Mouse (Mus musculus) lung, embryonic 14.5 days (tissue): ENCODE measurements around the gene Bri3. TPM values are rescaled to one million over a fixed set of nuclear protein-coding genes. Genes with fewer than 3 reads are reported as not detected.

ENCODE experiments used
- ATAC-seq: fragments of 200-750 bp; cut with Nextera tagmentation; 2 replicates; pipeline ENCODE4 v1.8.0; 2017; ENCODE audit warnings: mild to moderate bottlenecking, moderate TSS enrichment, moderate library complexity; ENCODE audit not compliant: insufficient read depth
- DNase-seq: peaks from one replicate; pipeline ENCODE4 v3.0.0-alpha.2; 2015
- H3K27ac ChIP-seq: fragments of 300-500 bp; sonication (generic); 2 replicates; pipeline ENCODE4 v1.5.1; 2014; ENCODE audit warnings: low read depth, mild to moderate bottlenecking, moderate library complexity
- H3K27me3 ChIP-seq: fragments of 300-500 bp; sonication (generic); 2 replicates; pipeline ENCODE4 v1.6.1; 2014; ENCODE audit warnings: low read length, control low read depth; ENCODE audit not compliant: insufficient read depth
- H3K36me3 ChIP-seq: fragments of 300-500 bp; sonication (generic); 2 replicates; pipeline ENCODE4 v1.6.1; 2014; ENCODE audit warnings: control low read depth; ENCODE audit not compliant: insufficient read depth
- H3K4me1 ChIP-seq: fragments of 300-500 bp; sonication (generic); 2 replicates; pipeline ENCODE4 v1.6.1; 2014; ENCODE audit warnings: antibody characterized with exemption, control low read depth; ENCODE audit not compliant: insufficient read depth
- H3K4me2 ChIP-seq: fragments of 300-500 bp; sonication (generic); 2 replicates; pipeline ENCODE4 v1.6.1; 2014; ENCODE audit warnings: mild to moderate bottlenecking
- H3K4me3 ChIP-seq: fragments of 300-500 bp; sonication (generic); 2 replicates; pipeline ENCODE4 v1.5.1; 2014; ENCODE audit warnings: low read depth, low read length
- H3K9ac ChIP-seq: fragments of 300-500 bp; sonication (generic); 2 replicates; pipeline ENCODE4 v1.6.1; 2014
- H3K9me3 ChIP-seq: fragments of 300-500 bp; sonication (generic); 2 replicates; pipeline ENCODE4 v1.6.1; 2016; ENCODE audit warnings: low read depth, low read length, control low read depth
- CTCF ChIP-seq: IDR thresholded peaks from 2 replicates; pipeline ENCODE4 v1.5.1; 2016; ENCODE audit warnings: antibody characterized with exemption, low read depth
- WGBS: fragments of 180-500 bp; shearing (Covaris S2); extraction: QIAGEN DNeasy Blood & Tissue Kit; methylation state at CpG from one replicate; pipeline ENCODE4 v1.1.7; 2014; 5-methylcytosine and 5-hydroxymethylcytosine counted together
- polyA plus RNA-seq: library from polyadenylated mRNA; unstranded; fragments of >200 nt; fragmentation: Nextera tagmentation; extraction: Ambion mirVana; gene quantifications from 2 replicates; pipeline ENCODE4 v1.2.1, GENCODE M21; 2014

Gene Bri3
- polyA plus RNA-seq, 1 experiment from 2014 or later = 145 TPM

DNA sequence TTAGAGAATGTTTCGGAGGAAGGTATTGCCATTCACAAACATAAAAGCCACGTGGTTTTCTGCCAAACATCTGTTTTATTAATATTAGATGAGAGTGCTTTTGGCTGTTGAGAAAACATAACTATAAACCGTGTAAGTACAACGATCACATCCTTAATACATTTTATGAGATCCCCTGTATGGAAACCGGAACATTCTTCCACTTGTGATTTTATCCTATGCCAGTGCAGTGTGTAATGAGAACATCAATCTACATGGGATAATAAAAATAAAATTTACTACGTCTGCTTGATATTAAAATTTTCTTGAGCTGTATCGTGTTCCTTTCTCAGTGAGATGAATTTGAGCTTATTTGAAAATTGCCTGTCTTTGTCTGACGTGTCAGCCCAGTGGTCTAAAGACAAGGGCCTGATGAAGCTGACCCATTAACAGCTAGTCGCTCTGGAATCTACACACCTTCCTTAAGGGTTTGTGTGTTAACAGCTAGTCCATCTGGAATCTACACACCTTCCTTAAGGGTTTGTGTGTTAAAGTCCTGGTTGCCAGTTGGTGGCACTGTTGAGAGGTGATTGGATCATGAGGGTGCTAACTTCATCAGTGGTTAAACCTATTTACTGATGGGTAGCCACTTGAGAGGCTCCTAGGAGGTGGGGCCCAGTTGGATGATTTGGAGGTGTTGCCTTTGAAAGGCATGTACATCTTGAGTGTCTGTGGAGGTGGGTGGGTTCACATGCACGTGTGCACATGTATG is 202.4 kb downstream of the Bri3 start:
- Histone ChIP-seq H3K4me1 (no peaks in the 10 kb centered on the region), H3K9me3 (no peaks in the 10 kb centered on the region), H3K4me2 (no peak overlapping the region), H3K9ac (no peak overlapping the region), H3K36me3 (no peaks in the 10 kb centered on the region), H3K4me3 (no peak overlapping the region), H3K27ac (no peak overlapping the region), H3K27me3 (no peaks in the 10 kb centered on the region)
- 77% methylated on average over 10 of the region's 10 CpGs for WGBS
- ATAC-seq (no peak), DNase-seq (no peak)
- peak; percentile 29; the same call in 1 of the 2 replicates for TF ChIP-seq CTCF

- Histone ChIP-seq H3K4me2 (no peak overlapping the region), H3K9me3 (no peaks in the 10 kb centered on the region), H3K4me3 (no peak overlapping the region), H3K9ac (no peak overlapping the region), H3K4me1 (no peaks in the 10 kb centered on the region), H3K36me3 (no peaks in the 10 kb centered on the region), H3K27ac (no peak overlapping the region), H3K27me3 (no peaks in the 10 kb centered on the region)
- no peak for TF ChIP-seq CTCF
- ATAC-seq (no peak), DNase-seq (peak; percentile 13)
- WGBS = 48% methylated on average over 8 of the region's 8 CpGs
These were observed 203.0 kb downstream of the Bri3 start for GRCm38 (mm10) chr5:144447226-144447616.

- no peak for ATAC-seq
- 40% methylated on average over 5 of the region's 5 CpGs for WGBS
- Histone ChIP-seq H3K27ac (no peak overlapping the region), H3K4me3 (no peak overlapping the region), H3K9me3 (no peaks in the 10 kb centered on the region), H3K4me2 (no peak overlapping the region), H3K27me3 (no peaks in the 10 kb centered on the region), H3K9ac (no peak overlapping the region), H3K36me3 (no peaks in the 10 kb centered on the region), H3K4me1 (no peaks in the 10 kb centered on the region)
- TF ChIP-seq CTCF = no peak
- DNase-seq = no peak
These were observed 203.7 kb downstream of the Bri3 start for GRCm38 (mm10) chr5:144447975-144448374.

DNA sequence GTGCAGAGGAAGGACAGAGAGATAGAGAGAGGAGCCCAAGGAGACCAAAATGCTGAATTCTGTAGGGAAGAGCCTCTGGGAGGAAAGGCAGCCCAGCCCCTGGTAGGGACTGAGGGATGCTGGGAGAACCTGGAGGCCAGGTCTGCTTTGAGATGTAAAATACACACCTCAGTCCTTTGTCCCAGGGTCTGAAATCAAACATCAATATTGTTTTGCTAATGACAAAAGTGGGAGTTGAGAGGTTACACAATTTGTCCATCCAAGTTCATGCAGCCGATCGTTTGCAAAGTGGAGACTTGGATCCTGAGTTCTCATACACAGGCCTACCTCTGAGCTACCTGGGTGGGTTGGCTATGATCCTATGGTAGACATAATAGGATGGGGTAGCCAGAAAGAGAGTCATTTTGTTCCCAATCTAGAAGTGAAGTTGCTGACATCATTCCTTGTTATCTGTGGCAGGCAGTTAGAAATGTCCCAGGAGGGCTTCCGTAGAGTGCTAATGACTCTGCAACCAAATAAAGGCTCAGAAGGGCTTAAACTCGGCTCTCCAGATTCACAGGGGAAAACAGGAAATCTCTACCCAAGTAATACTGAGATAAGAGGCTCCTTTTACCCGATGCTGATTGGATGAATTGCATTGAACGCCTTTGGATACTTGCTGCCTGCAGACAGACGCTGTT is 208.7 kb downstream of the Bri3 start:
- Histone ChIP-seq H3K4me3 (no peak overlapping the region), H3K27me3 (no peaks in the 10 kb centered on the region), H3K27ac (no peak overlapping the region), H3K4me1 (no peaks in the 10 kb centered on the region), H3K9ac (no peak overlapping the region), H3K36me3 (no peaks in the 10 kb centered on the region), H3K4me2 (no peak overlapping the region), H3K9me3 (no peaks in the 10 kb centered on the region)
- no peak for DNase-seq
- no peak for ATAC-seq
- no peak for TF ChIP-seq CTCF
- WGBS = 51% methylated on average over 7 of the region's 7 CpGs

DNA sequence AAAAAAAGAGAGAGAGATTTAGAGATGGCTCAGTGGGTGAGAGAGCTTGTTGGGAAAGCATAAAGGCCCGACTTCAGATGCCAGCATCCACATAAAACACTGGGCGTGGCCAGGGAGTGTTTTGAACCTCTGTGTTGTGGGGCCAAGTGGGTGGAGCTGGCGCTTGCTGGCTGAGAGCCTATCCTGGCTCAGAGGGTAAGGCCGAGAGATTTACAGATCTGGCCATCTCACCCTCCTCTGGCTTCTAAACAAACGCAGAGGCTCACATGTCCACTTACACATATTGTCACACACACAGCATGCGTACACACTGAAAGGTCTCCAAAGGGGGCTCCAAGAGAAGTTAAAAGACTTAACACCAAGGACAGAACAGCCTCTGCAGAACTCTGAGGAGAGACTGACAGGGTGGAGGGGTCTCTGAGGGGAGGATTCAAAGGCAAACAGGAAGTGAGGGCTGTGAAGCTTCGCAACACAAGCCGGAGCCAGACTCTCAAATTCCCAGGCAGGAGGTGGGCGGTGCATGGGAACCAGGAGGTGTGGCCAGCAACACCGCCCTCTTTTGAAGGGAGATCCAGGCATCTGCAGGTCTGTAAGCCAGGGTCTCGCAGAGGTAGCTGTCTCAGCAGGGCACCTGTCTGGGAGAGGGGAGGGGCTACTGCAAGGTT is 213.5 kb downstream of the Bri3 start:
- Histone ChIP-seq H3K4me1 (no peaks in the 10 kb centered on the region), H3K9me3 (no peaks in the 10 kb centered on the region), H3K4me2 (peak overlapping the region; percentile 41), H3K27me3 (no peaks in the 10 kb centered on the region), H3K27ac (0 out of 2 replicates have a peak overlapping the region, but pooled peaks have one; percentile 2), H3K4me3 (no peak overlapping the region), H3K9ac (no peak overlapping the region), H3K36me3 (no peaks in the 10 kb centered on the region)
- WGBS = 5% methylated on average over 11 of the region's 11 CpGs
- no peak for TF ChIP-seq CTCF
- DNase-seq (peak; percentile 74), ATAC-seq (peak; percentile 90)

DNA sequence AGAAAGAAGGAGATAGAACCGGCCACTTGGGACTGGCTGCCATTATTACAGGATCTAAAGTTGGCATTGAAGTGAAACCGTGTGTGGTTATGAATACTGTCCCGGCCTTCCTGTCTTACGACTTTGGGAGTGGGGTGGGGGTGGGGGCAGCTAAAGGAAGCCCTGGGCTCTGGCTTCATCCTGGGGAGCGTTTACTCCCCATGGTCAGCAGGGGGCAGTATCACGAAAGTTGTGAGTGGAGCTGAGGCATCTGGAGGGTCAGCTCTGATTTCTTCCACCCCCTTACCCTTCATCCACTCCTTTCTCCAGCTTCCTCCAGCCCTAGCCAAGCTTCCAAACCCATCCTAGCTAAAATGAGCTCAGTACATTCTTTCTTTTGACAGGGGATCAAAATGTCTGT is 222.8 kb downstream of the Bri3 start:
- Histone ChIP-seq H3K9me3 (no peaks in the 10 kb centered on the region), H3K9ac (no peak overlapping the region), H3K4me1 (no peaks in the 10 kb centered on the region), H3K4me3 (no peak overlapping the region), H3K27me3 (no peaks in the 10 kb centered on the region), H3K36me3 (no peaks in the 10 kb centered on the region), H3K27ac (no peak overlapping the region), H3K4me2 (no peak overlapping the region)
- TF ChIP-seq CTCF = peak; percentile 56
- DNase-seq (peak; percentile 20), ATAC-seq (no peak)
- WGBS = 32% methylated on average over 6 of the region's 6 CpGs

- DNase-seq (no peak), ATAC-seq (no peak)
- no peak overlapping the region for H3K4me3 ChIP-seq
- no peak for TF ChIP-seq CTCF
- H3K9me3 ChIP-seq = no peaks in the 10 kb centered on the region
- H3K27me3 ChIP-seq = no peaks in the 10 kb centered on the region
- no peaks in the 10 kb centered on the region for H3K36me3 ChIP-seq
- H3K9ac ChIP-seq = no peak overlapping the region
- no peaks in the 10 kb centered on the region for H3K4me1 ChIP-seq
- 53% methylated on average over 14 of the region's 14 CpGs for WGBS
- no peak overlapping the region for H3K27ac ChIP-seq
- H3K4me2 ChIP-seq = no peak overlapping the region
These were observed 228.8 kb downstream of the Bri3 start for GRCm38 (mm10) chr5:144473056-144473455.
